ENCODE assay signal across 27 mouse cellular contexts in genomic region chr11:77019539-77019938, GRCm38 (mm10). TPM values are rescaled to one million over a fixed set of nuclear protein-coding genes. Genes with fewer than 3 reads are reported as not detected.
DNase-seq lines count a peak whose midpoint lies in the region; ATAC-seq and TF ChIP-seq lines count a peak whose summit lies in the region.
"Had no signal": no experiment of that assay in that cellular context is flagged by ENCODE, and none has a peak within 500 bp of the region (broad histone marks: within the 10 kb centered on the region; RNA-seq: fewer than 3 reads in every experiment).

No protein-coding gene starts in this region.

- peaks cover 5 to 16% of the 10 kb centered on the region in 2 experiments for H3K27me3 ChIP-seq in MEL (ENCODE audit: control insufficient read depth in 1 of 2, insufficient read depth in 2 of 2, low read length in 2 of 2)
- H3K27me3 ChIP-seq in intestine, postnatal 0 days (replicated peaks; ENCODE audit: control insufficient read depth, insufficient read depth, low read length): no peaks in the 10 kb centered on the region
- H3K27me3 ChIP-seq in forebrain, embryonic 10.5 days (ENCODE audit: poor library complexity, severe bottlenecking): no peaks in the 10 kb centered on the region; the same call in 1 of the 2 replicates
- H3K27me3 ChIP-seq: embryonic facial prominence, embryonic 13.5 days had no signal

- H3K4me2 ChIP-seq in intestine, postnatal 0 days (replicated peaks; ENCODE audit: low read depth): no peak overlapping the region
- H3K4me2 ChIP-seq: embryonic facial prominence, embryonic 13.5 days; forebrain, embryonic 13.5 days; heart, embryonic 13.5 days; hindbrain, embryonic 14.5 days had no signal

- DNase-seq in 416B (ENCODE audit: low read depth): peak; percentile 92
- DNase-seq in MEL (ENCODE audit: low read depth, low spot score): peak; percentile 33
- DNase-seq in forebrain, embryonic 10.5 days (ENCODE audit: extremely low spot score, low spot score): no peak
- DNase-seq in left cerebral cortex, postnatal 36 days (ENCODE audit: low spot score in 2 of 2): no peak
- no peak for DNase-seq in cerebellum, adult 11 months
- DNase-seq: adrenal gland, adult 2 months; adrenal gland, postnatal 14 days; cerebellum, adult 11-12 months; cerebellum, adult 8-10 months; cerebellum, postnatal 10 days; cerebellum, postnatal 36 days; embryo, embryonic 11 days; gastrocnemius, postnatal 10 days; gastrocnemius, postnatal 36 days; heart, adult 2 months; heart, postnatal 14 days; heart, postnatal 4 days had no signal

- TF ChIP-seq EP300 in MEL (IDR thresholded peaks at IDR 0.05; ENCODE audit: low read depth in 1 of 2, low read length in 2 of 2): peak; percentile 54 to 70; a peak in 3 of 4 replicates

- H3K27ac ChIP-seq in MEL (ENCODE audit: control insufficient read depth, low read depth, low read length): no peak overlapping the region
- no peak overlapping the region for H3K27ac ChIP-seq in intestine, postnatal 0 days (ENCODE audit: low read depth, low read length)
- H3K27ac ChIP-seq in forebrain, embryonic 10.5 days: no peak overlapping the region
- H3K27ac ChIP-seq: embryonic facial prominence, embryonic 10.5 days; embryonic facial prominence, embryonic 13.5 days; forebrain, embryonic 13.5 days; heart, adult 2 months; heart, embryonic 10.5 days; heart, embryonic 13.5 days; hindbrain, embryonic 14.5 days had no signal

- no peaks in the 10 kb centered on the region for H3K9me3 ChIP-seq in MEL (replicated peaks; ENCODE audit: insufficient read depth, low read length)
- no peaks in the 10 kb centered on the region for H3K9me3 ChIP-seq in intestine, postnatal 0 days (ENCODE audit: control insufficient read depth)
- no peaks in the 10 kb centered on the region for H3K9me3 ChIP-seq in forebrain, embryonic 10.5 days
- H3K9me3 ChIP-seq: embryonic facial prominence, embryonic 10.5 days; embryonic facial prominence, embryonic 13.5 days; forebrain, embryonic 13.5 days; heart, embryonic 10.5 days; heart, embryonic 13.5 days had no signal

- 25% methylated on average over 8 of the region's 8 CpGs for WGBS in intestine, postnatal 0 days
- 89% methylated on average over 8 of the region's 8 CpGs for WGBS in forebrain, embryonic 10.5 days

- H3K79me2 ChIP-seq in MEL (ENCODE audit: control insufficient read depth, insufficient read depth, low read length, poor library complexity): no peaks in the 10 kb centered on the region

- H3K9ac ChIP-seq in MEL (ENCODE audit: control insufficient read depth, low read depth, low read length, poor library complexity, severe bottlenecking): no peak overlapping the region
- no peak overlapping the region for H3K9ac ChIP-seq in intestine, postnatal 0 days (ENCODE audit: low read depth, low read length)
- H3K9ac ChIP-seq: embryonic facial prominence, embryonic 13.5 days; forebrain, embryonic 13.5 days; heart, embryonic 13.5 days; hindbrain, embryonic 14.5 days had no signal

- intact Hi-C loops in left cerebral cortex, postnatal 36 days (cut with DNase I): no loop called here

- TF ChIP-seq POLR2A in MEL (IDR thresholded peaks at IDR 0.05; ENCODE audit: control insufficient read depth in 1 of 2, insufficient read depth in 1 of 2, low read depth in 1 of 2, low read length in 2 of 2, poor library complexity in 1 of 2): no peak

- H3K4me3 ChIP-seq in MEL (ENCODE audit: control insufficient read depth in 1 of 2, insufficient read depth in 1 of 2, low read depth in 2 of 2, low read length in 2 of 2): no peak overlapping the region
- no peak overlapping the region for H3K4me3 ChIP-seq in intestine, postnatal 0 days (ENCODE audit: low read depth, low read length)
- H3K4me3 ChIP-seq in forebrain, embryonic 10.5 days: no peak overlapping the region
- H3K4me3 ChIP-seq: embryonic facial prominence, embryonic 10.5 days; embryonic facial prominence, embryonic 13.5 days; erythroblast, embryonic 14.5 days; forebrain, embryonic 13.5 days; heart, adult 2 months; heart, embryonic 10.5 days; heart, embryonic 13.5 days had no signal

- TF ChIP-seq CTCF in MEL (IDR thresholded peaks at IDR 0.05 in 2 of 3, conservative IDR thresholded peaks at IDR 0.05 in 1 of 3; ENCODE audit: control insufficient read depth in 1 of 3, insufficient read depth in 1 of 3, low read depth in 2 of 3, low read length in 3 of 3, poor library complexity in 1 of 3, severe bottlenecking in 1 of 3): no peak
- no peak for TF ChIP-seq CTCF in intestine, postnatal 0 days (IDR thresholded peaks at IDR 0.05; ENCODE audit: low read depth)

- ATAC-seq in intestine, postnatal 0 days: peak; percentile 47
- ATAC-seq: forebrain, embryonic 13.5 days; forebrain, embryonic 16.5 days had no signal

- H3K36me3 ChIP-seq in MEL (ENCODE audit: control insufficient read depth in 1 of 2, insufficient read depth in 2 of 2, low read length in 2 of 2): 0 out of 4 replicates have a peak, but pooled peaks cover 0 to 3% of the 10 kb centered on the region in 2 experiments
- peaks cover 9% of the 10 kb centered on the region; the same call in 1 of the 2 replicates for H3K36me3 ChIP-seq in intestine, postnatal 0 days (ENCODE audit: control insufficient read depth, insufficient read depth)
- H3K36me3 ChIP-seq in forebrain, embryonic 10.5 days (replicated peaks): no peaks in the 10 kb centered on the region
- H3K36me3 ChIP-seq: embryonic facial prominence, embryonic 10.5 days; embryonic facial prominence, embryonic 13.5 days; heart, embryonic 10.5 days; heart, embryonic 13.5 days had no signal

- TF ChIP-seq RAD21 in MEL (IDR thresholded peaks at IDR 0.05; ENCODE audit: low read depth, low read length): no peak

- H3K4me1 ChIP-seq in MEL (ENCODE audit: control insufficient read depth in 1 of 2, insufficient read depth in 2 of 2, low read length in 2 of 2): peaks cover 0 to 5% of the 10 kb centered on the region in 2 experiments; a peak in 1 of 4 replicates
- no peaks in the 10 kb centered on the region; the same call in 1 of the 2 replicates for H3K4me1 ChIP-seq in intestine, postnatal 0 days (replicated peaks; ENCODE audit: control insufficient read depth, insufficient read depth, low read length)
- H3K4me1 ChIP-seq in forebrain, embryonic 10.5 days: no peaks in the 10 kb centered on the region; the same call in 1 of the 2 replicates
- H3K4me1 ChIP-seq: embryonic facial prominence, embryonic 10.5 days; embryonic facial prominence, embryonic 13.5 days; forebrain, embryonic 13.5 days had no signal

TF ChIP-seq in MEL, 35 proteins besides CTCF, POLR2A, EP300 and RAD21:
- TF ChIP-seq CHD2 (IDR thresholded peaks at IDR 0.05; ENCODE audit: low read length) (no peak), RCOR1 (IDR thresholded peaks at IDR 0.05; ENCODE audit: low read depth, low read length) (peak; percentile 93), POLR2AphosphoS2 (IDR thresholded peaks at IDR 0.05; ENCODE audit: low read length) (no peak), USF1 (IDR thresholded peaks at IDR 0.05; ENCODE audit: low read depth, low read length) (no peak), ZKSCAN1 (IDR thresholded peaks at IDR 0.05; ENCODE audit: low read depth, low read length) (no peak), TCF12 (IDR thresholded peaks at IDR 0.05; ENCODE audit: low read depth, low read length) (peak; percentile 72), TAL1 (IDR thresholded peaks at IDR 0.05; ENCODE audit: low read length) (no peak), SIN3A (IDR thresholded peaks at IDR 0.05; ENCODE audit: low read length) (peak; percentile 28; the same call in 1 of the 2 replicates), NELFE (IDR thresholded peaks at IDR 0.05; ENCODE audit: low read depth, low read length) (no peak), UBTF (IDR thresholded peaks at IDR 0.05; ENCODE audit: borderline replicate concordance, insufficient read depth, low read depth, low read length) (no peak), ETS1 (IDR thresholded peaks at IDR 0.05; ENCODE audit: low read depth, low read length) (peak; percentile 62), BHLHE40 (IDR thresholded peaks at IDR 0.05; ENCODE audit: borderline replicate concordance, low read depth, low read length) (peak; percentile 99), MAZ (IDR thresholded peaks at IDR 0.05; ENCODE audit: low read depth, low read length) (no peak), MYC (IDR thresholded peaks at IDR 0.05; ENCODE audit: low read depth, low read length) (peak; percentile 55; the same call in 1 of the 2 replicates), USF2 (IDR thresholded peaks at IDR 0.05; ENCODE audit: borderline replicate concordance in 1 of 2, insufficient read depth in 1 of 2, low read depth in 1 of 2, low read length in 2 of 2) (no peak), GATA1 (IDR thresholded peaks at IDR 0.05; ENCODE audit: low read depth, low read length) (peak; percentile 88), MXI1 (IDR thresholded peaks at IDR 0.05; ENCODE audit: low read depth, low read length) (peak; percentile 41; the same call in 1 of the 2 replicates), GABPA (IDR thresholded peaks at IDR 0.05; ENCODE audit: low read depth, low read length) (no peak), JUND (IDR thresholded peaks at IDR 0.05; ENCODE audit: low read depth, low read length) (no peak)

RNA-seq across cellular contexts. Expression of gene Slc6a4, which starts 21.1 kb away (rescaled TPM):
- not detected in 2 replicates for total RNA-seq in MEL (2012; rRNA removed)
- not detected for polyA plus RNA-seq in MEL (2012; ENCODE audit: insufficient read depth in 1 of 2, insufficient read length in 2 of 2, low read depth in 1 of 2, low replicate concordance in 2 of 2, missing spikeins in 1 of 2)
- 21.1 and 21.2 TPM in 2 replicates for polyA plus RNA-seq in intestine, postnatal 0 days (2015; fragmentation: Nextera tagmentation; extraction: Ambion mirVana)
- polyA plus RNA-seq in forebrain, embryonic 10.5 days (2016; fragmentation: Nextera tagmentation; extraction: Ambion mirVana): 0.43 and 0.54 TPM in 2 replicates
- total RNA-seq in left cerebral cortex, postnatal 36 days (2021): under 1 TPM in 1 of 2 experiments, not detected in 1; 0.20 TPM
- total RNA-seq: granulocyte monocyte progenitor cell, adult 5-6 weeks had no signal
- polyA plus RNA-seq: erythroblast, embryonic 14.5 days had no signal

RNA-seq across cellular contexts. Expression of gene Nsrp1, which starts 58.7 kb away (rescaled TPM):
- total RNA-seq in MEL (2012; rRNA removed): 21.0 and 21.5 TPM in 2 replicates
- 100 to 1,000 TPM in 1 of 2 experiments, 10 to 100 TPM in 1; 21.6 to 140 TPM for polyA plus RNA-seq in MEL (2012; ENCODE audit: insufficient read depth in 1 of 2, insufficient read length in 2 of 2, low read depth in 1 of 2, low replicate concordance in 2 of 2, missing spikeins in 1 of 2)
- polyA plus RNA-seq in intestine, postnatal 0 days (2015; fragmentation: Nextera tagmentation; extraction: Ambion mirVana): 54.3 and 65.8 TPM in 2 replicates
- 65.5 and 70.4 TPM in 2 replicates for polyA plus RNA-seq in forebrain, embryonic 10.5 days (2016; fragmentation: Nextera tagmentation; extraction: Ambion mirVana)
- 10 to 100 TPM; 17.3 to 22.6 TPM for total RNA-seq in left cerebral cortex, postnatal 36 days (2021)

Comparison
In these comparisons a context has a peak if more than half of its experiments do, and no peak if none do; other contexts are left out.
1. DNase-seq: peak in 416B (single experiment) and MEL (single experiment); none in forebrain, embryonic 10.5 days (single experiment), left cerebral cortex, postnatal 36 days (0 of 2) and cerebellum, adult 11 months (single experiment).
2. RNA of gene Slc6a4, which starts 21.1 kb away (polyA plus RNA-seq): 21.1 to 21.2 TPM in intestine, postnatal 0 days; 0.43 to 0.54 TPM in forebrain, embryonic 10.5 days and not detected in MEL; every median in the first group is over 10 times any median in the second.